Mouse (Mus musculus) kidney, postnatal 10 days (tissue): ENCODE results near the gene Map2k5.

Source experiments
- DNase-seq: peaks from one replicate; pipeline ENCODE4 v3.0.0; 2021; ENCODE audit warnings: mixed read lengths

Gene Map2k5

GRCm38 (mm10) chr9:63122161-63122833 lies 255.4 kb downstream of the Map2k5 start:
- no peak for DNase-seq

GRCm38 (mm10) chr9:63118385-63118784 lies 259.3 kb downstream of the Map2k5 start:
- DNase-seq = no peak
